Mouse (Mus musculus) stomach, postnatal 0 days (tissue): ENCODE data around the gene Angel1.

Experiments
- CTCF ChIP-seq: IDR thresholded peaks from 2 replicates; pipeline ENCODE4 v1.5.1; 2016; ENCODE audit warnings: antibody characterized with exemption, low read depth, mild to moderate bottlenecking, moderate library complexity
- EP300 ChIP-seq: optimal IDR thresholded peaks from 2 replicates; pipeline ENCODE3; 2016; ENCODE audit warnings: antibody characterized with exemption

DNA sequence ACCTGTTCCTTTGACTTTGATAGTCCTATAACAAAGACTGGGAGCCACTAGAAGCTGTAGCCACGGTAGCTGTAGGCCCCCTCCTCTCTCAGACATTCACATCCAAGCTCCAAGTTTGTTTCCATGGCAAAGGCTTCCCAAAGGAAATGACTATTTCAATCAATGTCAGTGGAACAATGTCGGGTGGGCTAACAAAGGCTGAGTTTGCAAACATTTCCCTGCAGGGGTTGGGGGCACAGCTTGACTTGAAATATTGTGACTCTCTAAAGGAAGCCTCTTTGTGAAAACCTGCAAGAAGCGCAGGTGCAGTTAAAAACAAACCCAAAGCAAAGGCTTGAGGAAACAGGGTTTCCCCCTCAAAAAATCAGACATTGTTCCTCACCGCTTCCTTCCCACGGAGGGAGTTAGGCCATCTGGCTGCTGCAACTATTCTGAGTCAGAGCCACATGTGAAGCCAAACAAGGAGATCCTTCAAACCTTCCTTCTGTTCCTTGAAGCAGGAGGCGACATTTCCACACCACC is 66.8 kb downstream of the Angel1 start:
- no peak for TF ChIP-seq CTCF
- no peak for TF ChIP-seq EP300
